Mouse (Mus musculus) spleen, postnatal 36 days (tissue): ENCODE results near the gene Snx29.

Experiments
- DNase-seq, 2 experiments: peaks; one replicate each; pipeline ENCODE4 v3.0.0; 2022; ENCODE audit warnings: low spot score in 2 of 2, mixed read lengths in 1 of 2

The Snx29 gene

DNA sequence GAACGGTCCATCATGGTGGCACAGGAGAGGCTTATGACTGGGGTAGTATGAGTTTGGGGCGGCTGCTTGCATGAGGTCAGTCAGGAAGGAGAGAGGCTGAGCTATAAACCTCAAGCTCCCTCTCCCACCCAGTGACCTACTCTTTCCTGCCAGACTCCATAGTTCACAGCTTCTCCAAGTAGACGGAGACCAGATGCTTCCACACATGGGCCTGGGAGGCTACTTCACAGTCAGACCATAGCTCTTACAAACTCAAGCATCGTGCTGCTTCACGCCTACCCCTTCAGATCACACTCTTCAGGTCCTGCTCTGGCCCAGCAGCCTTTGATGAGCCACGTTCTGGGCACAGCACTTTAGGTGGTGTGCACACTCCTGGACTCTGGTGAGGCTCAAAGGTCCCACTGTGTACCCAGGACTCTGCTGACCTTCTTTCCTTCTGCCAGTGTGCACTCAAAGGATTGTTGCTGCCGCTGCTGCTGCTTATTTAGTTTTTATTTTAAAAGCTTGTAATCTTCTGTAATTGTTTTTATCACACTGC lies 313.6 kb downstream of the Snx29 start:
- DNase-seq = no peak

- DNase-seq = no peak
Measured at GRCm38 (mm10) chr16:11636902-11637301, 314.2 kb downstream of the Snx29 start.

- DNase-seq = no peak
Measured at GRCm38 (mm10) chr16:11637794-11638193, 315.1 kb downstream of the Snx29 start.

DNA sequence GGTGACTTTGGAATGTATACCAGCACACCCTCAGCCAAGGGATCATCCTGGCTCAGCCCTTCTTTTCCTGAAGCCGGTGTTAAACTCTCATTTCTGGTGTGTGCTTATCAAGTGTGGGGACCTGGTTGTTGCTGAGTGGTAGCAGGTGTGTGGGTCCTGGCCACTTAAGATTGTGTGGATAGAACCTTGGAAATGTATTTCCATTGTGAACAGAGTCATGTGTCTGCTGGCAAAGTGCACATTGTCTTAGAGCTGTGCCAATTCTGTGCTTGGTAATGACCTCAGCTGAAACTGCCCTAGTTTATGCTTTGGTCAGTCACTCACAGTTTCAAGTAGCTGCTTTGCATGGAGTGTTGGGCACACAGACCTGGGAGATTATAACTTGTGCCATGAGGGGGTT lies 316.0 kb downstream of the Snx29 start:
- DNase-seq = no peak

- no peak for DNase-seq
Measured at GRCm38 (mm10) chr16:11639936-11640335, 317.2 kb downstream of the Snx29 start.

GRCm38 (mm10) chr16:11643603-11644002 lies 320.9 kb downstream of the Snx29 start:
- no peak for DNase-seq

- no peak for DNase-seq
Measured at GRCm38 (mm10) chr16:11644399-11644798, 321.7 kb downstream of the Snx29 start.

DNA sequence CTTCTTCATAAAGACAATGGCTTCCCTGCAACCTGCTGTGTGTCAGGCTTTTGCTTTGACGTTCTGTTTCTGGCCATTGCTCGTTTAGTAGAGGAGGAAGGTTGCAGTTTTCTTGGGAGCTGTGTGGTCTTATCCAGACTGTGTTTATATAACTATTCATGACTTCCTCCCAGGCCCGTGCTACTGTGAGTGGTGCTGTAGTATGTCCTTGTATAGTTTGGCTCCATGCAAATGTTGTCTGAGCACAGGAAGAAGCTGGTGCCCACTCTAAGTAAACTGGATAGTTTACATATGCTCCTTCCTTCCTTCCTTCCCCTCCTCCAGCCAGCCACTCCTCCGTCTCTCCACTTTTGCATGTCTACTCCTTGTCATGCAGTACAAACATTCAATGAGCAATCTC lies 323.0 kb downstream of the Snx29 start:
- no peak for DNase-seq

GRCm38 (mm10) chr16:11646745-11647289 lies 324.1 kb downstream of the Snx29 start:
- DNase-seq = no peak

DNA sequence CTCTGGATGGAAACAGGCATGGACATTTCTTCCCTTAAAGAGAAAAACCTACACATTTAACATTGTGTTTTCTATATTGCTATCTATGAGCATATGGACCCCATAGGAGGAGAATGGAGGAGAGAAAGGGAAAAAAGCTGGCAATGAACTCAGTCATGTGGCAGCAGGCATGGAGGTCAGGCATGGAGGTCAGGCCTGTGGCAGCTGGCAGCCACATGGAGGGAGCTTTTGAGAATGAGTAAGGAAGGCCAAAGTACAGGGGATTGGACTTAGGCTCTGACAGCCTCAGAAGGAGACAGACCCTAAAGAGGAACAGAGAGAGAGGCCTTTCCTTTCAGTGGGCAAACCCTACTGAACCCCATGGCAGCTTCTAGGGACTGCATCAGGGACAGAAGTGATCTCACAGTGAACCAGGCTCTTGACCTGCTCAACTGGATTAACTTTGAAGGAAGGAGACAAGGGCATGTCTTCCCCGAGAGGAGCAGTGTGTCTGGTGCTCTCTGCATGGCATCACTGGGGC lies 325.5 kb downstream of the Snx29 start:
- no peak for DNase-seq

DNA sequence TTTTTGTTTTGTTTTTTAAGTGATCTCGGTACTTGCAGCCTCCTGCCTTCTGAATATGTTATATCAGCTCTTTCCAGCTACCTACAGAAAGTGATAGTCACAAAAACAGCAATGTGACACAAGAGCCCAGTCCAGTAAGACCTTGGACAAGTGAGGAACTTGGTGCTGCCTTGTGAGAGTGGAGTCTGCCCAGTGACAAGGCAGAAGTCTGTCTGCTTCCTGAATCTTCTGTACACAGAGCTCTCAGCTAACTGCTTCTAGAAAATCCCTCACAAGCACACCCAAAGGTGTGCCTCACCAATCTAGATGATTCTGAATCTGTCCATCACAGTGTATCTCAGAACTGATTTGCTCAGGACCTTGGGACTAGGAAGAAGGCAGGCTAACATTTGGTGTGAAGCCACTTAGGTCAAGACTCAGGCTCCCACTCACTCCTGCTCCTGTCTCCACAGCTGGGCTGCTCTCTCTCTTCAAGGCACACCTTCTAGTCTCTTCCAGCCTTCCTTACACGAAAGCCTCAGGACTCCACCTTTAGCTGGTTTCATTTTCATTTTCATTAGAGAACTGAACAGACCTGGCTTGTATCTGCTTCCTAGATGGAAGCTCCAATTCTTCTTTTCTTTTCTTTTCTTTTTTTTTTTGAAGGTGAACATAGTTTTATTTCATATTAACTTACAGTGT lies 330.1 kb downstream of the Snx29 start:
- DNase-seq = no peak

DNA sequence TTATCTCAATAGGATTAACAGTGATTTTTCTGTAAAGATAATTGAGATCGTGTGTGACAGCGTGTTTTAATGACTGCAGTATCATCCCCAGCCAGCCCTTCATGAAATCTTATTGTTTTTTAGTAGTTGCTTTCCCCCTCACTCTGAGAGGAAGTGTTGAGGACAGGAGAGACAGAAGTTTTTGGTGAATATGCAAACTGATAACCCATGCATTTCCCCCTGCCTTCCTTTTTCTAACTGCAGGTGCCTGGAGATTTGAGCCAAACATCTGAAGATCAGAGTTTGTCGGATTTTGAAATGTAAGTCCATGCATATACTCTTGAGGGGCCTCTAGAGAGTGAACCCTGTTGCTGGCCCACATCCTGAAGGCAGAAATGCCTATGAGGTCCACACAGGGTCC lies 333.2 kb downstream of the Snx29 start:
- peak; percentile 52 to 59 for DNase-seq

- DNase-seq = no peak
Measured at GRCm38 (mm10) chr16:11657111-11657510, 334.4 kb downstream of the Snx29 start.

GRCm38 (mm10) chr16:11659111-11659720 lies 336.5 kb downstream of the Snx29 start:
- DNase-seq = peak; percentile 38 to 46

- no peak for DNase-seq
Measured at GRCm38 (mm10) chr16:11664896-11665705, 342.4 kb downstream of the Snx29 start.

DNA sequence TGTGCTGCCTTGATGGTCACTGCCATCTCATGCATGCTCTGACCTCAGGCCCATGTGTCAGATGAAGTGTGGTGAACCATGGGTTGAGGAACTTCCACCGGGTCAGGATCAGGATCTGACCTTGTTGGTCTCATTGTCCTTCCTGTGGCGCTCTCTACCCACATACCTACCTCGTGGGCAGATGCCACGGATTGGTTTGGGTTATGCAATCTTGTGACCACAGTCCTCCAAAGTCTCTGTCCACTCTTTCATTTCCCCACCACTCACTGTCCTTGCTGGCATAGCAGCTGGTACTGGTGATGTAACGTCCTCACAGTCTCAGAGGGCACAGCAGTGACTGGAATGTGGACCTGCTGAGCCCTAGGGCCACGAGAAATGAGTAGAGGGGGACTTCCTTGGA lies 343.2 kb downstream of the Snx29 start:
- DNase-seq = no peak

- no peak for DNase-seq
Measured at GRCm38 (mm10) chr16:11668375-11668774, 345.7 kb downstream of the Snx29 start.

DNA sequence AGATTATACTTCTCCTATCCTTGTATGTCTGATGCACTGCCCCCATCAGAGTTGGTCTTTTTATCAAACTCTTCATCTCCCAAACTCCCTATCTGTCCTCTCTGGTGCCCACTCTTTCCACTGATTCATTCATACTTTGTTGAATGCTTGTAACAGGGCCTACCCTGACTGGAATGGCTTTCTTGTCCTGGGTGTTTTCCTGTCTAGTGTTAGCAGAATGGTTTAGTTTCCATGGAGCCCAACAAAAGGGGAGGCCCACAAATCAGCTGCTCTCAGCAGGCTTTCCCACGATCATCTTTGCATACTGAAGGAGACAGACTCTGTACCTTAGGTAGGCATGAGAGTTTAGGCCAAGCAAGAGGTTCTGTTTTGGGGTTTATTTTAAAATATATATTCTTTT lies 346.2 kb downstream of the Snx29 start:
- no peak for DNase-seq

DNA sequence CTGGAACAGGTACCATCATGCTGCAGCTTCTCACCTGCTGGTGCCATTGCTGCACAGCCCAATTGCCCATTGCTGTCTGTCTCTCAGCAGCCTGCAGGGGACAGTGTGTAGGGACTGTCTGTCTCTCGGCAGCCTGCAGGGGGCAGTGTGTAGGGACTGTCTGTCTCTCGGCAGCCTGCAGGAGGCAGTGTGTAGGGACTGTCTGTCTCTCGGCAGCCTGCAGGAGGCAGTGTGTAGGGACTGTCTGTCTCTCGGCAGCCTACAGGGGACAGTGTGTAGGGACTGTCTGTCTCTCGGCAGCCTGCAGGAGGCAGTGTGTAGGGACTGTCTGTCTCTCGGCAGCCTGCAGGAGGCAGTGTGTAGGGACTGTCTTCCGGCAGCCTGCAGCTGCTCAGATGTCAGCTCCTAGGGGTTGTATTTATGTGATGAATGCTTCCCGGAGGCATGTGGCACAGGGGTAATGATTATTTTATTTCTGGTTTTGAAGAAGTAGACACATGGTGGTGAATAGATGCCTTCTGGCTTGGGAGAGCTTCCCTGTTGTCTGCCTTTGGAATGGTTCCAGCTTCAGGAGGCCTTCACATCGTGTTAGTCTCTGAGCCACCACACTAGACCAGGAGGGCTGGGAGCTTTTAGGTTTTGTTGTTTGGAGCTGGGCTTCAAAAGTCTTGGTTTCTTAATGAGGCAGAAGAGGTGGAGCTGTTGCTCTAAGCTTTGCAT lies 347.7 kb downstream of the Snx29 start:
- DNase-seq = no peak

DNA sequence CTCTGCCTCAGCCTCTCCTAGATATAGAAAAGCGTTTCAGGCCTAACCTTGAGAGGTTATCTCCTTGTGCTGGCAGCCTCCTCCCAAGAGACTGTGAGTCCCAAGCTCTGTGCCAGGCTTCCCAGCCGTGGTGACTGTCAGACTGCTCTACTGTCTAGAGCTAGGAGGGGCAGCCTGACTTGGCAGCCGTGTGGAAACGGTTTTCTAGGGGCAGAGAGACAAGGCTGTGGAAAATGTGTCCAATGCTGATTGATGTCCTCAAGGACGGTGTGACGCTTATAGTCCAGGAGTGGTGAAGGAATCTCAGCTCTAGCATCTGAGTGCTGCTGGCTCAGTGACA lies 348.2 kb downstream of the Snx29 start:
- DNase-seq = no peak

- DNase-seq = no peak
Measured at GRCm38 (mm10) chr16:11676006-11676405, 353.3 kb downstream of the Snx29 start.

- no peak for DNase-seq
Measured at GRCm38 (mm10) chr16:11685264-11685663, 362.6 kb downstream of the Snx29 start.
